Mouse (Mus musculus) midbrain, embryonic 15.5 days (tissue): Measurements from ENCODE around the gene Thsd4. TPM values are rescaled to one million over a fixed set of nuclear protein-coding genes. Genes with fewer than 3 reads are reported as not detected.

Experiments
- ATAC-seq: fragments of 200-750 bp; cut with Nextera tagmentation; replicated peaks from 2 replicates; pipeline ENCODE4 v1.8.0; 2017; ENCODE audit warnings: moderate TSS enrichment
- H3K27ac ChIP-seq: fragments of 300-500 bp; sonication (generic); 2 replicates; pipeline ENCODE4 v1.5.1; 2015; ENCODE audit warnings: mild to moderate bottlenecking, inconsistent platforms
- H3K27me3 ChIP-seq: fragments of 300-500 bp; sonication (generic); replicated peaks from 2 replicates; pipeline ENCODE4 v1.6.1; 2015; ENCODE audit warnings: inconsistent platforms
- H3K36me3 ChIP-seq: fragments of 300-500 bp; sonication (generic); replicated peaks from 2 replicates; pipeline ENCODE4 v1.6.1; 2015; ENCODE audit warnings: inconsistent platforms
- H3K4me1 ChIP-seq: fragments of 300-500 bp; sonication (generic); 2 replicates; pipeline ENCODE4 v1.6.1; 2015; ENCODE audit warnings: inconsistent platforms
- H3K4me2 ChIP-seq: fragments of 300-500 bp; sonication (generic); 2 replicates; pipeline ENCODE4 v1.6.1; 2015; ENCODE audit warnings: inconsistent platforms, mild to moderate bottlenecking, moderate library complexity
- H3K4me3 ChIP-seq: fragments of 300-500 bp; sonication (generic); 2 replicates; pipeline ENCODE4 v1.5.1; 2015; ENCODE audit warnings: mild to moderate bottlenecking, inconsistent platforms
- H3K9ac ChIP-seq: fragments of 300-500 bp; sonication (generic); 2 replicates; pipeline ENCODE4 v1.6.1; 2015; ENCODE audit warnings: mild to moderate bottlenecking, inconsistent platforms
- H3K9me3 ChIP-seq: fragments of 300-500 bp; sonication (generic); 2 replicates; pipeline ENCODE4 v1.6.1; 2016; ENCODE audit warnings: inconsistent platforms
- WGBS: fragments of 180-500 bp; shearing (Covaris S2); methylation state at CpG from one replicate; pipeline ENCODE4 v1.1.7; 2015; ENCODE audit warnings: mixed read lengths; 5-methylcytosine and 5-hydroxymethylcytosine counted together
- polyA plus RNA-seq: library from polyadenylated mRNA; unstranded; fragments of >200 nt; fragmentation: Nextera tagmentation; extraction: Ambion mirVana; gene quantifications from 2 replicates; pipeline ENCODE4 v1.2.1, GENCODE M21; 2015

The Thsd4 gene
- polyA plus RNA-seq, 1 experiment from 2014 or later: 6.4 TPM

DNA sequence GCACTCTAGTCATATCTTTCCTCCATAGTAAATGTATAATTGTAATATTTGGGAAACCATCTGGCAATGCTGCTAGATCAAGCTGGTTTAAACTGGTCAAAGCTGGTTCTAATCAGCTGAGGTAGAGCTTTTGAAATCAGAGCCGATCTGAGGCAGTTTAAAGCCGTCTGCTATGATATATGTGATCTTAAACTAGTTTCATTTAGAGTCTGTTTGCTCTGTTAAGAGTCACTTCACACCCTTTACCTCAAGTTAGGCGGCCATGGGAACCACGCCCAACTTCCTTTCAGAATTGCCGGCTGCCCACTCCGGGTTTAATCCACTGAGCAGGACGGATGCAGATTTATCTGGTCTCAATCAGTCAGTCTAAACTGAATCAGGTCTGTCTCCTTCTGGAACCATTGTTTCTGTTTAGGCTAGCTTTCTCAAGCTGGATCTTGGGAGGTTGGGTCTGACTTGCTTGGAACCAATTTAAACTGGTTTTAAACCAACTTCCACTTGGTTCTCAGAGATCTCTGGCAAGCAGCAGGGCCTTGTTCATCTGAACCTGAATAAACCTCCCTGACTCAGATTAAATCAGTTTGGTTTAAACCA, 21.7 kb upstream of the Thsd4 start:
- Histone ChIP-seq H3K4me3 (no peak overlapping the region), H3K9ac (no peak overlapping the region), H3K27me3 (no peaks in the 10 kb centered on the region), H3K9me3 (no peaks in the 10 kb centered on the region), H3K4me1 (no peaks in the 10 kb centered on the region), H3K4me2 (no peak overlapping the region), H3K36me3 (no peaks in the 10 kb centered on the region), H3K27ac (no peak overlapping the region)
- no peak for ATAC-seq
- WGBS: 87% methylated on average over 7 of the region's 7 CpGs

DNA sequence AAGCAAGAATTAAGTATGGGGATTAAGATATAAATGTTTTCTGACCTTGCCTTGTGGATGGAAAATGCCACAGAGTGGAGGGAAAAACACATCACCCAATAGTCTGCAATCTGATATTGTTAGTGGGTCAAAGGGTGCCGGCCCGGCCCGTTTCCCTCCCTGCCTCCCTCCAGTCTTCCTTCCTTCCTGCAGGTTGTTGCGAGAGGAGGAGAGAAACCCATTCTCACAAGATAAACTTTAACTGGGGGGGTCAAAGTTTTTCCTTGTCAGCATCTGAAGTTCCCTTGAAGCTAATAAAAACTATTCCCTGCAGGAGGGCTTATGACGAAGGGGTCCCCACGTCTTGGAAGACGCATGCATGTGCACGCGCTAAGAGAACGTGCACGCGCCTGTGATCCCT, 8.5 kb upstream of the Thsd4 start:
- no peaks in the 10 kb centered on the region for H3K4me1 ChIP-seq
- ATAC-seq: no peak
- no peaks in the 10 kb centered on the region for H3K9me3 ChIP-seq
- no peaks in the 10 kb centered on the region for H3K27me3 ChIP-seq
- H3K4me3 ChIP-seq: no peak overlapping the region
- 92% methylated on average over 12 of the region's 12 CpGs for WGBS
- no peak overlapping the region for H3K4me2 ChIP-seq
- no peak overlapping the region for H3K27ac ChIP-seq
- H3K36me3 ChIP-seq: no peaks in the 10 kb centered on the region
- H3K9ac ChIP-seq: no peak overlapping the region

DNA sequence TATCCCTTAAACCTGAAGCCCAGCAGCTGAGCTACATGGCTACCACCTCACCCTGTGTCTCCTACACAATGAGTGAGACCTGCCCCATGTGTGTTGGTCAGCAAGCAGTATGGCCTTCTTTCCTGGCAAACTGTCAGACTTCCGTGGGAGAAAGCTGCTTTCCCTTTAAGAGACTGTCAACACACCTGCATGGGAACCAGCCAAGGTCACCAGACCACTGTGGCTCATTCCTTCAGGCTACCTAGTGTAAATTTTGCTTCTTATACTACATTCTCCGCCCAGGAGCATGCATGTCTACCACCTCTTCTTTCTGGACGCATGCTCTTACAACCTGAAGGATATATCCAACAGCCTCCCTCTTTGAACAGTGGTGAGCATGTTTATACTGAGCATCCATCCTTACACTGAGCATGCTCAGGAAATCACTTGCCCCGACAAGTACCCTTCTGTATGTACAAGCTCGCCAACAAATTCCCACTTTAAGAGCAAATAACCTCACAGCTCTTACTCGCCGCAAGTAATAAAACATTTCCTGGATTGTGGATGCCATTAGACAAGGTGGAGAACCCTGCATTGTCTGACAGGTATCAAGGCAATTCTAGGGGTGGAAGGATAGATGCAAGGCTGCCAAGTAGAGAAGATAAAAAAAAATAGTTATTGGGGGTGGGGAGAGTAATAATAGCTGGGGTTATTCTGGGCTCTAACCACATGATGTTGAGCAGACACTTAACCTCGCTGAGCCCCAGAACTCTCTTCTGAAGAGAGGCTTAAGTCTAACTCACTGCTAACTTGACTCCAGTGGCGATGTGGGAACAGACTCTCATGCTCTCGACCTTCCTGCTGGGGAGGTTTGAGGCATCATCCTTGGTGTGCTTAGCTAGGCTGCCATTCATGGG, 7.8 kb upstream of the Thsd4 start:
- Histone ChIP-seq H3K27ac (no peak overlapping the region), H3K4me1 (no peaks in the 10 kb centered on the region), H3K4me3 (no peak overlapping the region), H3K4me2 (no peak overlapping the region), H3K9me3 (no peaks in the 10 kb centered on the region), H3K27me3 (no peaks in the 10 kb centered on the region), H3K9ac (no peak overlapping the region), H3K36me3 (no peaks in the 10 kb centered on the region)
- no peak for ATAC-seq
- WGBS: 84% methylated on average over 10 of the region's 10 CpGs

DNA sequence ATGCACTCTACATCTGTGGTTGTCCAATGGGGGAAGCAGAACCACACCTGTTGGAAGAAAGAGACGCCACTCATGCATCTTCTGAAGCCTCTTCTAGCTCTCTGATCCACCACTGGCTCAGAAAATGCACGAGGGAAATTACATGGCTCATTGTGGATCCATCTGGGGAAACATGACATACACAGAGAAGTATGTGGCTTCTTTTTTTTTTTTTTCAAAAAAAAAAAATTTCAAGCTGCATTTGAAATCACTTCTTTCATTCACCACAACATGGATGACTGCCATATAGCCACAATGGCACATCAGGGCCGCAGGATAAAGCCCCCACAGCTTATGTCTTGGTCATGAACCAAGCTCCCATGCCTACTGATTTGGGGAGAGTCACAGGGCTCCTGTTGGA, 6.4 kb upstream of the Thsd4 start:
- Histone ChIP-seq H3K9ac (no peak overlapping the region), H3K4me1 (no peaks in the 10 kb centered on the region), H3K4me2 (no peak overlapping the region), H3K36me3 (no peaks in the 10 kb centered on the region), H3K27me3 (no peaks in the 10 kb centered on the region), H3K27ac (no peak overlapping the region), H3K4me3 (no peak overlapping the region), H3K9me3 (no peaks in the 10 kb centered on the region)
- 67% methylated on average over 3 of the region's 3 CpGs for WGBS
- no peak for ATAC-seq

DNA sequence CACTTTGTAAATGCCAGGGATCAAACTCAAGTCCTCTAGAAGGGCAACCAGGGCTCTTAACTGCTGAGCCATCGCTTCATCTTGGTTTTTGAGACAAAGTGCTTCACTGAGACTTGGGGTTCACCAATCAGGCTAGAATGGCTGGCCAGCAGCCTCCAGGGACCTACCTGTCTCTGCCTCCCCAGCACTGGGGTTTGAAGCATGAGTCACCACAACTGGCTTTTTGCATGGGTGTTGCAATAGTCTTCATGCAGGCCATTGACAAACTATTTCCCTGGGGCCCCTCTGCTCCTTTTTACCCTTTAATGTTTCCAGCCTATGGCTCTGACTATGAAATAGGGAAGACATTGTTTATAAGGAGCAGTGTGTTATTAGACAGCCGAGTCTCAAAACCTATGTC, 6.0 kb upstream of the Thsd4 start:
- 93% methylated on average over 2 of the region's 2 CpGs for WGBS
- no peak for ATAC-seq
- H3K4me3 ChIP-seq: no peak overlapping the region

DNA sequence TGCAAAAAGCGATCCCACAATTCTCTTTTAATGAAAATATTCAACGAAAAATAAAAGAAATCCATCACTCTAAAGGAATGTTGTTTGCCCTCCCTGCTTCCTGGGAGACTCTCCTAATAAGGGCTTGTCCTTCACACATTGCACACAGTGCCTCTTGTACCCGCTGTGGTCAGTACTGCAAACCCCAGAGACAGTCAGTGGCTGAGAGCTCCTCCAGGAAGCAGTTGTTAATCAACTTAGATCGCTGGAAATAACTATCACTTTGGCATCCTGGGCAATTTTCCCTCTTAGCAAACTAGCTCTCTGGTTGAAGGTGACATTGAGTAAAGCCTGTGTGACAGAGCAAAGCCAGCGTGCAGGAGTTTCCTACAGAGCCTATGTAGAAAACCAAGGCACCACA, 5.2 kb upstream of the Thsd4 start:
- Histone ChIP-seq H3K27me3 (0 out of 2 replicates have a peak, but pooled peaks cover 1% of the 10 kb centered on the region), H3K4me2 (no peak overlapping the region), H3K27ac (no peak overlapping the region), H3K9ac (no peak overlapping the region), H3K4me3 (no peak overlapping the region), H3K36me3 (no peaks in the 10 kb centered on the region), H3K4me1 (peaks cover 4% of the 10 kb centered on the region; the same call in 1 of the 2 replicates), H3K9me3 (no peaks in the 10 kb centered on the region)
- WGBS: 81% methylated on average over 5 of the region's 5 CpGs
- no peak for ATAC-seq

More for the DNA sequence above, 6.0 kb upstream of the Thsd4 start:
- Histone ChIP-seq H3K27ac (no peak overlapping the region), H3K36me3 (no peaks in the 10 kb centered on the region), H3K9me3 (no peaks in the 10 kb centered on the region), H3K9ac (no peak overlapping the region), H3K4me2 (no peak overlapping the region), H3K4me1 (no peaks in the 10 kb centered on the region), H3K27me3 (no peaks in the 10 kb centered on the region)

DNA sequence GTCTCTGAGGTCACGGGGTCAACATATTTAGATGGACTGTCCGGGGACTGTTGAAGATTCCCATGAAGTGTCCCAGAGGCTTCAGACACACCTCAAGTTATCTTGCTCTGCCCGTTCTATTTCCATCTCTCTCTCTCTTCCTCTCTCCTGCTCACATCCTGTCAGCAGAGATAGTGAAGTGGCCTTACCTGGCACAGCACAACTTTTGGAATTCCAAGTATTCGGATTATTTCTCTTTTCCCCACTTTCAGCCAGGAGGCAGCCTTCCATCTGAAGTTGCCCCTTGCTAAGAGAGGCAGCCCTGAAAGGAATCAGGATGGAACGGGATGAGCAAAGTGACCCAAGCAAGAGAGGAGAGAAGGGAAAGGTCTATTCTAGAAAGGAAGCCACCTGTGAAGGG, 4.3 kb upstream of the Thsd4 start:
- Histone ChIP-seq H3K4me2 (no peak overlapping the region), H3K27me3 (0 out of 2 replicates have a peak, but pooled peaks cover 4% of the 10 kb centered on the region), H3K4me3 (no peak overlapping the region), H3K36me3 (no peaks in the 10 kb centered on the region), H3K27ac (no peak overlapping the region), H3K9me3 (no peaks in the 10 kb centered on the region), H3K4me1 (peaks cover 10% of the 10 kb centered on the region; the same call in 1 of the 2 replicates), H3K9ac (no peak overlapping the region)
- no peak for ATAC-seq
- whole genome bisulfite sequencing: 77% methylated on average over 5 of the region's 5 CpGs

DNA sequence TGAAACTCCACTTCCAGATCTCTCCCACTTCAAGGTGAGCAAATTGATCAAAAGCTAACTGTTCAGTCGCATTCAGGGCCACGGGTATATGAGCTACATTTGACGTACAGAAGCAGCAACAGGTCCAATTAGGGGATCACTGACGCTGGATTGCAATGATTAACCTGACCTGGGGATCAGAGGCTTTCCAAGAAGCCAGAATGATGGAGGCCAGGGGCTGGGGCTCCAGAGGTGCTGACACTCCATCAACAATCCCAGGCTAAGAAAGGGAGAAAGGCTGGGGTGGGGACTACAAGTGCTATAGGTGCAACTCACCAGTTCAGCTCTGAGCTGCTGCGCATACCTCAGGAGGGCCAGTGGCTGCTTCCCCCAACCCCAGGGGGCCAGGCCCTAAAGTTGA, 703 bp downstream of the Thsd4 start:
- Histone ChIP-seq H3K36me3 (no peaks in the 10 kb centered on the region), H3K27me3 (0 out of 2 replicates have a peak, but pooled peaks cover 4% of the 10 kb centered on the region), H3K4me2 (peak overlapping the region; percentile 82), H3K4me3 (peak overlapping the region; percentile 51), H3K27ac (no peak overlapping the region), H3K9ac (no peak overlapping the region), H3K4me1 (peaks cover 37% of the 10 kb centered on the region), H3K9me3 (no peaks in the 10 kb centered on the region)
- WGBS: 43% methylated on average over 5 of the region's 5 CpGs
- no peak for ATAC-seq

DNA sequence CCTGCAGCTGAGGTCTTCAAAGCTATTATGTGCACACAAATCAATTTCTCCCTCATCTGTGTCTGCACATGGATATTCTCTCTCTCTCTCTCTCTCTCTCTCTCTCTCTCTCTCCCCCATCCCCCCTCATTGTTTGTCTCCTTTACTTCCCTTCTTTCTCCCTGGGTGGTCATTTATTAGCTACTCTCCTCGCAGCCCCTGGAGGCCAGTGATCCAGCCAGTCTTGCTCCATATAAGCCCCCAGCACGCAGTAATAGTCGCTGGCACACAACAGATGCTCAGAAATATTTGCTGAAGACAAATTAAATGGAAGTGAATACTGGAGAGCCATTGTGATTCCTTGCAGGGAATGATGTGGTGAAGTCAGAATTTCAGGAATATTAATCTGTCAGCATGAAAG, 2.2 kb downstream of the Thsd4 start:
- Histone ChIP-seq H3K9ac (no peak overlapping the region), H3K27ac (no peak overlapping the region; the same call in 1 of the 2 replicates), H3K9me3 (no peaks in the 10 kb centered on the region), H3K36me3 (no peaks in the 10 kb centered on the region), H3K27me3 (0 out of 2 replicates have a peak, but pooled peaks cover 4% of the 10 kb centered on the region), H3K4me1 (peaks cover 37% of the 10 kb centered on the region), H3K4me3 (no peak overlapping the region), H3K4me2 (peak overlapping the region; percentile 2; the same call in 1 of the 2 replicates)
- ATAC-seq: no peak
- WGBS: 11% methylated on average over 3 of the region's 3 CpGs

DNA sequence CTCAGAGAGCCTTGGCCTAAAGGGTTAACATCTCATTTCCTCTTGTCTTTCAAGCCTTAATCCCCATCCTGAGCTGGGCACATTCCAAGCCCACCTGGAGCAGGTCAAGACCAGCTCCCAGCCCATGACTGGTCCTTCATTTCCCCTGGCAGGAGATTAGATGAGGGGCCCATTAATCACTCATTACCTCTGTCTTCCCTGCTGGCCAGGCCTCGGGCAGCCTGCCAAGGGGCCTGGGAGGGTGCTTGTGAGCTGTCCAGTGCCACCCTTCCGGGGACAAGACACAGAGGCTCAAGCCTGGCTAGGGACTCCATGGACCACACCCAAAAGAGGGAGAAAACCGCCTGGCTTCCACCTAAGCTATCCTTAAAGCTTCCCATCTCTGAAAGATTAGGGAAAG, 3.6 kb downstream of the Thsd4 start:
- Histone ChIP-seq H3K4me1 (peaks cover 37% of the 10 kb centered on the region), H3K9me3 (no peaks in the 10 kb centered on the region), H3K9ac (no peak overlapping the region), H3K27me3 (0 out of 2 replicates have a peak, but pooled peaks cover 4% of the 10 kb centered on the region), H3K36me3 (no peaks in the 10 kb centered on the region), H3K27ac (no peak overlapping the region), H3K4me3 (no peak overlapping the region), H3K4me2 (no peak overlapping the region)
- ATAC-seq: no peak
- 25% methylated on average over 3 of the region's 3 CpGs for WGBS

DNA sequence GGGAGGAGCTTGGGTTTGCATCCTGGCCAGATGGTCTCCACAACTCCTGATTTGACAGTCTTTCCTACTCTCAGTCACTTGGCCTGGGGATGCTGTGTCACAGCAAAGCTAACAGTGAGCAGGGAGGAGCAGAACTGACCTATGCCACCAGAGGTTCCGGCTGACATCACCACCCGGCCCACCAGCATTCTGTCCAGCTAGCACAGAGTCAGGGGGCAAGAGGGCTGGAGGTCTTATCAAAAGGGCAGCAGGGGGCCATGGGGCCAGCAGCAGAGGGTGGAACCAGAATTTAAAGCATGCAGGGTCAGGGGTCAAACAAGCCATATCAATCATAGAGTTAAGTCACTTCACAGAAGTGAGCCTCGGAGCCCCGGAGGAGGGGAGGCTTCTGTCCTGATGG, 4.7 kb downstream of the Thsd4 start:
- Histone ChIP-seq H3K9ac (no peak overlapping the region), H3K4me1 (peaks cover 33% of the 10 kb centered on the region), H3K36me3 (no peaks in the 10 kb centered on the region), H3K27ac (no peak overlapping the region), H3K4me2 (no peak overlapping the region), H3K27me3 (0 out of 2 replicates have a peak, but pooled peaks cover 3% of the 10 kb centered on the region), H3K9me3 (no peaks in the 10 kb centered on the region), H3K4me3 (no peak overlapping the region)
- no peak for ATAC-seq
- WGBS: 18% methylated on average over 4 of the region's 4 CpGs

DNA sequence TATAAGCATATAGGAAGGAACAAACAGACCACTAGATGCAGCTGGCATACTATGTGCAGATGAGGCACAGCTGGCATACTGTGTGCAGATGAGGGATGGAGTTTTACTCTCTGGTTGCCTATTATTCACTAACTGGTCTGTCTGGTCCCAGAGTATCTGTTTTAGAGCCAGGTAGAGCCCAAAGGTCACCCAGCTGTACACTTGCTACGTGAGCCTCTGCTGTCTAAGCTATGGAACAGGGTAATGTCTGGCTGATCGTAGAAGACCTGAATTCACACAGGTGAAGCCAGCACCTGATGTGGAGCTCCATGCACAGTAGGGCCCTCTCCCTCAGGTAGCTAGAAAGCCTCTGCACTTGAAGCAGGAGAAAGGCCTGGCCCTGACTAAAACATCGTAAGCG, 5.5 kb downstream of the Thsd4 start:
- Histone ChIP-seq H3K4me3 (no peak overlapping the region), H3K9me3 (no peaks in the 10 kb centered on the region), H3K27ac (no peak overlapping the region), H3K27me3 (no peaks in the 10 kb centered on the region), H3K4me1 (peaks cover 27% of the 10 kb centered on the region), H3K9ac (no peak overlapping the region), H3K4me2 (no peak overlapping the region), H3K36me3 (no peaks in the 10 kb centered on the region)
- no peak for ATAC-seq
- WGBS: 90% methylated on average over 4 of the region's 4 CpGs
